22 mouse cellular contexts compared by ENCODE assay signal in the genomic region with DNA sequence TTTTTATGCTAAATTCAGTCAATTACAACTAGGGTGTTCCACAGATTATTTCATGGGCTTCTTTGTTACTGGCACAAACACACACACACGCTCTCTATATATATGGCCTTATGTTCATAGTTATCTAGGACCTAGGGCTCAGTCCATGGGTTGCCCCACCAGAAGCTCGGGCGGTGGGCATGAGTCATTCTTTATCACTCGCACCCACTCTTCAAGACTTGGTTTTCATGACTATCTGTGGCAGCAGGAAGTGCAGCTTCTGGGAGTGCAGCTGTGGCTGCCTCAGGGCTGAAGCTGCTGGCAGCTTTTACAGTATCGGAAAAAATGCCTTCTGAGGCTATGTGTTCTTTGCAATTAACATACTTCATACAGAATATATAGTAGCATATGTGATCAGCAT.
DNase-seq lines count a peak whose midpoint lies in the region; ATAC-seq and TF ChIP-seq lines count a peak whose summit lies in the region.
"Had no signal": no experiment of that assay in that cellular context is flagged by ENCODE, and none has a peak within 500 bp of the region (broad histone marks: within the 10 kb centered on the region; RNA-seq: fewer than 3 reads in every experiment).

No protein-coding gene starts in this region.

- H3K4me2 ChIP-seq in embryonic facial prominence, embryonic 14.5 days (ENCODE audit: low read depth, low read length): no peak overlapping the region
- no peak overlapping the region for H3K4me2 ChIP-seq in midbrain, embryonic 16.5 days (ENCODE audit: low read length)
- H3K4me2 ChIP-seq: embryonic facial prominence, embryonic 13.5 days; hindbrain, embryonic 13.5 days had no signal

- TF ChIP-seq RAD21 in MEL (IDR thresholded peaks at IDR 0.05; ENCODE audit: low read depth, low read length): no peak

- ATAC-seq in frontal cortex, adult (ENCODE audit: low TSS enrichment): peak; percentile 76
- ATAC-seq in embryonic facial prominence, embryonic 14.5 days (ENCODE audit: low read depth): no peak
- no peak for ATAC-seq in midbrain, embryonic 16.5 days
- ATAC-seq: activated CD4-positive, CD25-positive, alpha-beta regulatory T cell, adult 4 months; forebrain, embryonic 14.5 days; intestine, embryonic 16.5 days; Patski had no signal

- peaks cover 0 to 9% of the 10 kb centered on the region in 2 experiments; a peak in 2 of 4 replicates for H3K4me1 ChIP-seq in MEL (ENCODE audit: control insufficient read depth in 1 of 2, insufficient read depth in 2 of 2, low read length in 2 of 2)
- no peaks in the 10 kb centered on the region for H3K4me1 ChIP-seq in embryonic facial prominence, embryonic 14.5 days (ENCODE audit: control insufficient read depth, insufficient read depth, low read length)
- H3K4me1 ChIP-seq in midbrain, embryonic 16.5 days (ENCODE audit: control insufficient read depth, insufficient read depth, low read length): no peaks in the 10 kb centered on the region
- H3K4me1 ChIP-seq: embryonic facial prominence, embryonic 13.5 days; heart, embryonic 10.5 days; hindbrain, embryonic 13.5 days had no signal

- no peaks in the 10 kb centered on the region for H3K9me3 ChIP-seq in MEL (replicated peaks; ENCODE audit: insufficient read depth, low read length)
- H3K9me3 ChIP-seq in embryonic facial prominence, embryonic 14.5 days (ENCODE audit: control insufficient read depth, low read length): no peaks in the 10 kb centered on the region
- no peaks in the 10 kb centered on the region for H3K9me3 ChIP-seq in midbrain, embryonic 16.5 days (replicated peaks; ENCODE audit: control insufficient read depth, low read length, poor library complexity, severe bottlenecking)
- H3K9me3 ChIP-seq: embryonic facial prominence, embryonic 13.5 days; heart, embryonic 10.5 days; hindbrain, embryonic 13.5 days had no signal

- 68% methylated on average over 5 of the region's 5 CpGs for WGBS in embryonic facial prominence, embryonic 14.5 days
- WGBS in midbrain, embryonic 16.5 days: 92% methylated on average over 5 of the region's 5 CpGs

- H3K27me3 ChIP-seq in MEL (ENCODE audit: control insufficient read depth in 1 of 2, insufficient read depth in 2 of 2, low read length in 2 of 2): no peaks in the 10 kb centered on the region
- no peaks in the 10 kb centered on the region for H3K27me3 ChIP-seq in embryonic facial prominence, embryonic 14.5 days (replicated peaks; ENCODE audit: control insufficient read depth, insufficient read depth, low read length)
- H3K27me3 ChIP-seq in midbrain, embryonic 16.5 days (ENCODE audit: control insufficient read depth, insufficient read depth, low read depth, low read length): no peaks in the 10 kb centered on the region
- H3K27me3 ChIP-seq: embryonic facial prominence, embryonic 13.5 days; hindbrain, embryonic 13.5 days; Patski had no signal

- peaks cover 0 to 9% of the 10 kb centered on the region in 2 experiments; a peak in 2 of 4 replicates for H3K36me3 ChIP-seq in MEL (ENCODE audit: control insufficient read depth in 1 of 2, insufficient read depth in 2 of 2, low read length in 2 of 2)
- H3K36me3 ChIP-seq in embryonic facial prominence, embryonic 14.5 days (ENCODE audit: control insufficient read depth, insufficient read depth, low read length): no peaks in the 10 kb centered on the region
- H3K36me3 ChIP-seq in midbrain, embryonic 16.5 days (ENCODE audit: control insufficient read depth, insufficient read depth, low read length): no peaks in the 10 kb centered on the region
- H3K36me3 ChIP-seq: embryonic facial prominence, embryonic 13.5 days; heart, embryonic 10.5 days; hindbrain, embryonic 13.5 days had no signal

- TF ChIP-seq EP300 in MEL (IDR thresholded peaks at IDR 0.05; ENCODE audit: low read depth in 1 of 2, low read length in 2 of 2): peak; percentile 74 to 88

- no peak for TF ChIP-seq POLR2A in MEL (IDR thresholded peaks at IDR 0.05; ENCODE audit: control insufficient read depth in 1 of 2, insufficient read depth in 1 of 2, low read depth in 1 of 2, low read length in 2 of 2, poor library complexity in 1 of 2)

- TF ChIP-seq CTCF in MEL (IDR thresholded peaks at IDR 0.05 in 2 of 3, conservative IDR thresholded peaks at IDR 0.05 in 1 of 3; ENCODE audit: control insufficient read depth in 1 of 3, insufficient read depth in 1 of 3, low read depth in 2 of 3, low read length in 3 of 3, poor library complexity in 1 of 3, severe bottlenecking in 1 of 3): no peak

- no peak overlapping the region; the same call in 1 of the 2 replicates for H3K9ac ChIP-seq in MEL (ENCODE audit: control insufficient read depth, low read depth, low read length, poor library complexity, severe bottlenecking)
- no peak overlapping the region for H3K9ac ChIP-seq in embryonic facial prominence, embryonic 14.5 days (ENCODE audit: low read depth, low read length)
- no peak overlapping the region for H3K9ac ChIP-seq in midbrain, embryonic 16.5 days (ENCODE audit: low read depth, low read length)
- H3K9ac ChIP-seq: embryonic facial prominence, embryonic 13.5 days; hindbrain, embryonic 13.5 days had no signal

- no peak overlapping the region for H3K4me3 ChIP-seq in MEL (ENCODE audit: control insufficient read depth in 1 of 2, insufficient read depth in 1 of 2, low read depth in 2 of 2, low read length in 2 of 2)
- H3K4me3 ChIP-seq in embryonic facial prominence, embryonic 14.5 days (ENCODE audit: low read depth, low read length): no peak overlapping the region
- H3K4me3 ChIP-seq in midbrain, embryonic 16.5 days (ENCODE audit: low read depth, low read length): no peak overlapping the region
- H3K4me3 ChIP-seq: embryonic facial prominence, embryonic 13.5 days; heart, embryonic 10.5 days; hindbrain, embryonic 13.5 days had no signal

- H3K79me2 ChIP-seq in MEL (ENCODE audit: control insufficient read depth, insufficient read depth, low read length, poor library complexity): no peaks in the 10 kb centered on the region

- DNase-seq in frontal cortex, postnatal 36 days (ENCODE audit: low spot score in 2 of 2): no peak
- DNase-seq in 3T3-L1 (ENCODE audit: low read depth, low spot score) (peak; percentile 6), MEL (ENCODE audit: low read depth, low spot score) (peak; percentile 85)
- DNase-seq in embryonic facial prominence, embryonic 14.5 days (ENCODE audit: low spot score): peak; percentile 13
- no peak for DNase-seq in thymus, postnatal 14 days
- DNase-seq in left cerebral cortex, adult 18-20 months (ENCODE audit: low spot score in 2 of 2): no peak
- DNase-seq: adrenal gland, postnatal 14 days; cerebellum, adult 18-20 months; cerebellum, postnatal 10 days; gastrocnemius, postnatal 10 days; heart, adult 18-20 months; heart, postnatal 10 days; heart, postnatal 4 days had no signal

- H3K27ac ChIP-seq in MEL (ENCODE audit: control insufficient read depth, low read depth, low read length): peak overlapping the region; percentile 59
- no peak overlapping the region for H3K27ac ChIP-seq in embryonic facial prominence, embryonic 14.5 days (replicated peaks; ENCODE audit: low read depth, low read length)
- no peak overlapping the region for H3K27ac ChIP-seq in midbrain, embryonic 16.5 days (ENCODE audit: low read length)
- H3K27ac ChIP-seq: embryonic facial prominence, embryonic 13.5 days; heart, embryonic 10.5 days; hindbrain, embryonic 13.5 days had no signal

TF ChIP-seq in MEL, 35 proteins besides CTCF, POLR2A, EP300 and RAD21:
- TF ChIP-seq MAZ (IDR thresholded peaks at IDR 0.05; ENCODE audit: low read depth, low read length) (no peak), USF2 (IDR thresholded peaks at IDR 0.05; ENCODE audit: borderline replicate concordance in 1 of 2, insufficient read depth in 1 of 2, low read depth in 1 of 2, low read length in 2 of 2) (no peak), ZMIZ1 (IDR thresholded peaks at IDR 0.05; ENCODE audit: low read depth, low read length) (no peak), SMC3 (IDR thresholded peaks at IDR 0.05; ENCODE audit: low read depth, low read length) (no peak), UBTF (IDR thresholded peaks at IDR 0.05; ENCODE audit: borderline replicate concordance, insufficient read depth, low read depth, low read length) (no peak), TCF12 (IDR thresholded peaks at IDR 0.05; ENCODE audit: low read depth, low read length) (peak; percentile 88), USF1 (IDR thresholded peaks at IDR 0.05; ENCODE audit: low read depth, low read length) (no peak), SIN3A (IDR thresholded peaks at IDR 0.05; ENCODE audit: low read length) (no peak), JUND (IDR thresholded peaks at IDR 0.05; ENCODE audit: low read depth, low read length) (peak; percentile 68; the same call in 1 of the 2 replicates), GATA1 (IDR thresholded peaks at IDR 0.05; ENCODE audit: low read depth, low read length) (peak; percentile 78), MYC (IDR thresholded peaks at IDR 0.05; ENCODE audit: low read depth, low read length) (no peak), TAL1 (IDR thresholded peaks at IDR 0.05; ENCODE audit: low read length) (peak; percentile 84), ZNF384 (IDR thresholded peaks at IDR 0.05; ENCODE audit: low read depth, low read length) (no peak), MYB (IDR thresholded peaks at IDR 0.05; ENCODE audit: low read depth, low read length) (no peak), HCFC1 (IDR thresholded peaks at IDR 0.05; ENCODE audit: low read depth, low read length) (no peak), CHD1 (IDR thresholded peaks at IDR 0.05; ENCODE audit: low read depth, low read length) (no peak), ZC3H11A (IDR thresholded peaks at IDR 0.05; ENCODE audit: low read depth, low read length) (no peak), MAFK (IDR thresholded peaks at IDR 0.05; ENCODE audit: borderline replicate concordance, low read depth, low read length) (no peak), ETS1 (IDR thresholded peaks at IDR 0.05; ENCODE audit: low read depth, low read length) (peak; percentile 72), RCOR1 (IDR thresholded peaks at IDR 0.05; ENCODE audit: low read depth, low read length) (no peak), BHLHE40 (IDR thresholded peaks at IDR 0.05; ENCODE audit: borderline replicate concordance, low read depth, low read length) (no peak), POLR2AphosphoS2 (IDR thresholded peaks at IDR 0.05; ENCODE audit: low read length) (no peak), CHD2 (IDR thresholded peaks at IDR 0.05; ENCODE audit: low read length) (no peak)

Comparison
In these comparisons a context has a peak if more than half of its experiments do, and no peak if none do; other contexts are left out.
1. DNase-seq: peak in 3T3-L1 (single experiment), MEL (single experiment) and embryonic facial prominence, embryonic 14.5 days (single experiment); none in frontal cortex, postnatal 36 days (0 of 2), thymus, postnatal 14 days (single experiment) and left cerebral cortex, adult 18-20 months (0 of 2).